Mouse (Mus musculus): ENCODE measurements at regions not wholly inside any gene's neighbourhood (a gene's known extent, or its start where the extent isn't known, plus 50 kb on each side); places are given as distances from the start of the nearest gene placed in this dataset.

DNA sequence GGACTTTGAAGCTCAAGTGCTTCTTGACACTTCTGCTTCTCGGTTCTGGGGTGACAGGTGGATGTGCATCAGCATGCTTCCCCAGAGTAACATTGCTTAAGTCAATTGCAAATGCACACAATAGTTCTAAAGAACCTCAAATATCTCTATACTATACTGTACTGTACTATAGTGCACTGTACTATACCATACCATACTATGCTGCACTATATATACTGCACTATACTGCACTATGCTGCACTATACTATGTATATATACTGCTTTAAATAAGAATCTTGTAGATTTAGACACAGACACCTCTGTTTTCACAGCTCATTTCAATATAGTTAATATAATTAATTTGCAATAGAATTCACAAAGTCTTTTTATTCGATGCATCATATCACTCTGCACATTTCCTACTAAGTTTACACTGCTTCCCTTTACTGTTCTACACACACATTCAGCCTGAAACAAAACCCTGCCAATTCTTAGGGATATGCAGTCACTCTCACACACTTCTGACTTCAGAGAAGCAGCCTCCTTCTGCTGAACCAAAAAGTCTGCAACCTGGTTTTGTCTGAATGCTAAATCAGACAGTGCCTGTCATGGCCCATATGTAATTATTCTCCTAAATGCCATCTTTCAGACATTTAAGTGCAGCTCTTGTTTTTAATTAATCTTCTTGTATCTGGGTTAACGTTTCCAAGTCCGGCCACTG is 570.8 kb upstream of the Map3k7 start:
- DNase-seq (ENCODE audit: low spot score in 2 of 2): no peak

- DNase-seq (ENCODE audit: low spot score in 2 of 2): no peak
Observed at GRCm38 (mm10) chr4:31395538-31395937, 568.4 kb upstream of the Map3k7 start.

GRCm38 (mm10) chr4:31403976-31404375 is 559.9 kb upstream of the Map3k7 start:
- no peak for DNase-seq (ENCODE audit: low spot score in 2 of 2)

GRCm38 (mm10) chr4:31404840-31405714 is 558.8 kb upstream of the Map3k7 start:
- no peak for DNase-seq (ENCODE audit: low spot score in 2 of 2)

GRCm38 (mm10) chr4:31410157-31410556 is 553.7 kb upstream of the Map3k7 start:
- no peak for DNase-seq (ENCODE audit: low spot score in 2 of 2)

DNA sequence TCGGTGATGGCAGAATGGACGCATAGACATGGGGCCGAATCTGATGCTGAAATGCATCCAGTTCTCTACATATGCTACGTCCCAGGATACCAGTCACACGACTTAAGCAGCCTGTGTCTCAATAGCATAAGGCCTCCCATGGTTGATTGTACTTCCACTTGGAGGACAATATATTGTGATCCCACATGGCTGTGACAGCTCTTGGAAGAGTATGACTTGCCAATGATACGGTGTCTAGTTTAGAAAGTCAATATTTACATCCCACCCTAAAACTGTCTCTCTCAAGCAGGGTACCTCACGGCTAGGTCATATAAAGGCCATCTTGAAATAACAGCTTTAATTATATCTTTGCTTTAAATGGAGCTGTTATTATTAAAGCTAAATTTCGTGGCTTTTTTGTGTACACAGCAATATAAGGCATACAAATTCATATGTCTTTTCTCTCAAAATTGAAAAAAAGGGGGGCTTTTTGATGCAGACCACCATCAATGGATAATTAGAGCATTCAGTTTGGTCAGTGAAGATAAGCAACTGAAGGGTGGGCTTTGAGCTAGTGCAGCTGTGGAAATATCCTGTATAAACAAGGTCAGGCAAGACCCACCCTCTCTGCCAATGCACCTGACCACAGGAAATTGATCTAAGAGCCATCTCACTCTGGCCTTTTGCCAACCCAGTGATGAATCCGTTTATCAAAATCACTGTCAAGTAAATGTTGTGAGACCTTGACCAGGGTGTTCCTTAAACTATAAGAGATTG is 551.9 kb upstream of the Map3k7 start:
- DNase-seq (ENCODE audit: low spot score in 2 of 2): no peak

GRCm38 (mm10) chr4:31417161-31417560 is 546.7 kb upstream of the Map3k7 start:
- no peak for DNase-seq (ENCODE audit: low spot score in 2 of 2)

DNA sequence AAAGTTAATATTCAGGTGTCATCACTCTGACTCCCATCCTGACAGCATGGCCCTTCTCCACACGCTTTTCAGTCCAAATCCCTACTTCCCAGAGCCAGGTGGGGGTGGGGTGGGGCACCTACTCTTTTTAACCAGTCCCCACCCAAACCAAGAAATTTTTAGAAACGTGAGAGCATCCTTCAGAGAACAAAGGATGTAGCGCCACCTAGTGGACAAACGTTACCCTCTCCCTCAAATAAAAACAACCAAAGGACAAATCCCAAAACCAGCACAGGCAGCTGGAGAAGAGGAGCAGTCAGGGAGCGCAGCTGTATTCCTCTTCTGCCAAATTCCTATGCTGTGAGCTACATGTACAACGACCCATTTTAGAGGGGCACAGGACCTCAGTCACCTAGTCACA is 544.7 kb upstream of the Map3k7 start:
- DNase-seq (ENCODE audit: low spot score in 2 of 2): no peak

DNA sequence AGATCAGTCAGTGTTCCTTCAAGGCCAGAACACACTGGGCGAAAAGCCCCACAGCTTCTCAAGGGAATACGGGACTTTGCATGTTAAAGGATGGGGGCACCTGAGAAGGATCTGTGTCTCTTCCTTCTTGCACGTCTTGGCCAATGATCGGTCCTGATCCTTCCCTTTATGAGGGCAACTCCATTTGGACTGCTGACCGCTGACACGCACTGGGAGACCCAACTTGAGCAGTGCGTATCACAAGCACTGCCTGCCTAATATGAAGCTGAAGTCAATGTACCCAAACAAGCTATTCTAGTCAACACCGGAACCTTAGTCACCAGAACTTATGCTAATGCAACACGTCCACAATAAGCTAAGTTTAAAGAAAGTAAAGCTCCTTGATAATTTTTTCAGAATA is 543.7 kb upstream of the Map3k7 start:
- DNase-seq (ENCODE audit: low spot score in 2 of 2): no peak

DNA sequence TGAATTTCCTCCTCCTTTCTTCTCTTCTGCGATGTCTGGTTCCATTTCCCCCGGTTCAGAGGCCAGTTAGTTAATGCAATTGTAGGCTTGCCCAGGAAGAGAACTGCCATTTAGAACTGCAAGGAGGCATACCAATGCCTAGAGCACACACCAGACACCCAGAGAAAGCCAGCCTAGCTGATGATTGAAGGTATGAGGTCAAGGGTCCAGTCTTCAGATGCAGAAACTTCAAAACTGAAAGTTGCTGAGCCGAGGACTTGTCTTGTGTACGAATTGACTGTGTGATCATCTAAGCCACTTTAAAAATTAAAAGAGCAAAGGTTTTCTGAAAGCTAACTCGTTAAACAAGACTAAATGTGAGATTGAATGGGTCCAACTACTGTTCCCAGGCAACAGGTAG is 542.5 kb upstream of the Map3k7 start:
- no peak for DNase-seq (ENCODE audit: low spot score in 2 of 2)

GRCm38 (mm10) chr4:31425135-31425534 is 538.8 kb upstream of the Map3k7 start:
- DNase-seq (ENCODE audit: low spot score in 2 of 2): no peak

GRCm38 (mm10) chr4:31425716-31426115 is 538.2 kb upstream of the Map3k7 start:
- DNase-seq (ENCODE audit: low spot score in 2 of 2): no peak

DNA sequence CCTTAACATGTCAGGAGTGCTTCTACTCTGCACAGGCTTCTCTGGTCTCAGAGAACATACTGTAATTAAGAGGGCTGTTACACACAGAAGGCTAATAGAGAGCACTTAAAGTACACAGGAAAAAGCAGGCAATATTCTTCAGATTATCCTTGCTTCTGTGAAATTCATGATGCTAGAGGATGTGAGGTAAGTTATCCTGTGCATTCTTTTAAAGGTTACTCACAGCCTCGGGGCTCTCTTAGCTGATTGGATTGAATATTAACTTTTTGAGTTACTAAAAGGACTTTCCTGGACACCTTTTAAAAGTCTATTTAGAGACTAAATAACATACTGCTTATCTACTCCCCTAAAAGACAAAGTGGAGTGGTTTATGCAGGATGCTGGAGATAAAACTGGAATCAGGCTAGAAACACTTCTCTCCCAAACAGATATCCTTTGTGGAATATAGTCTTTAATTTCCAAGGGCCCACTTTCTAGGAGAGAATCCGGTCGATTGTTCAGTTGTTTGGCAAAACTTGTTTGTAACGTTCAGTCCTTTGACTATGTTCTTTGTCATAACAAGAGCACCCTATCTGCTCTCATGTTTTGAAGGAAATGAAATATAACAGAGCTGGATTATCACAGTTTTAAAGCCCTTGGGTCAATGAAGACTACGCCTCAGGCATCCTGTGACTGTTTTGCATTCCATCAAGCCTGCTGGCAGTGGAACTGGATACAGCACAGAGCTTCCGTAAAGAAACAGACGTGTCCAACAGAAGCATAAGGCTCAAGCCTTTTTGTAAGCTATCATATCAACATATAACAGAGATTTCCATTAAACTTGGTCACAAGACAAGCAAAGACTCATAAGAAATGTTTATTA is 537.5 kb upstream of the Map3k7 start:
- DNase-seq (ENCODE audit: low spot score in 2 of 2): no peak

DNA sequence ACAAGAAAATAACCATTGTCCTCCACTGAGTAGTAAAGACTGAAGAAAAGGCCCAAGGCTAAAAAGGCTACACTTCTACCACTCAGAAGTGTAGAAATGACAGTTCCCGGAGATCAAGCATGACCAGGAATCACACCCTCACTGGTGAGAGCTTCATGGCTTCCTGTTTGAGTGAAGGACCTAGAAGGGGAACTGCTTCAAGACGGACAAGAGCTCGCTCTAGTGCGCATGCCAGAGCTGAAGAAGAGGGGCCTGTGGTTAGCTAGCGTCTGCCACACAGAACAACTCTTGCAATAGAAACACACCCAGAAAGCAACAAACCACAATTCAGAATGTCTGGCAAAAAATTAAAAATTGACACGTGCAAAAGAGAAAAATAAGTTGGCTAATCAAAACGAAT is 530.0 kb upstream of the Map3k7 start:
- DNase-seq (ENCODE audit: low spot score in 2 of 2): no peak

DNA sequence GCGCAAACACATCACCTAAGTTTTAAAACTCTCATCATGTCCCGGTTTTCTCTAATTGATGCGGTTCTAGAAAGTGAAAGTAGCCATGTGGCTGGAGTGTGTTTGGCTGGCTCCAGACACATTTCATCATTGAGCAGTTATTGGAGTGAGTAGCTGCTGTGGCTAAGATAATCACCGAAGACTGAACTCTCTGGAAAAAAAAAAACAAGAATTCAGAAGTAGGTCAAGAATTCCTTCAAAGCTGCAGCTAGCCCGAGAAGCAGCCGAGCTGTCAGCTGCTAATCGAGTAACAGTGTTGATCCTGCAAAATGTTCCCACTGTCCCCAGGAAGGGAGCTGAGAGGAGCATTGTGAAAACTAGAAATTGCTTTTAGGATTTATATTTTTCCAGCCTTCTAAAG is 509.0 kb upstream of the Map3k7 start:
- DNase-seq (ENCODE audit: low spot score in 2 of 2): no peak

- DNase-seq (ENCODE audit: low spot score in 2 of 2): no peak
Observed at GRCm38 (mm10) chr4:31455466-31455865, 508.4 kb upstream of the Map3k7 start.

DNA sequence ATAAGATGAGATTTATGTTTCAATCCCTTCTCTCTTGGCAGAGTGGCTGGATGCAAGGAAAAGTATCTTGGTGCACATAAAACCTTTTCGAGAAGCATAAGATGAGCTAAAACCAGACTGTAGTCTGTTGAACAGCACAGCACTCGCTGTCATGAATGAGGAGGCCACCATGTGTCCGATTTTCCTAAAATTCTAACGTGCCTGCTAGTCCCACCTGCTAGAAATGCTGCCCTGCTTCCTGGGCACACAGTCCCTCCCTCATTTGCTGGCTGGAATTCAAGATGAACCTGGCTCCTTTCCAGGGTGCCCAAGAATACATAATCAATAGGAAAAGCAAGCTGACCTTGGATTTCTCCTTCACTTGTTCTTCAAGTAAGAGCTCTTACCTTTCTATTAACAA is 501.4 kb upstream of the Map3k7 start:
- DNase-seq (ENCODE audit: low spot score in 2 of 2): no peak

GRCm38 (mm10) chr4:31463130-31463698 is 500.7 kb upstream of the Map3k7 start:
- DNase-seq (ENCODE audit: low spot score in 2 of 2): no peak

GRCm38 (mm10) chr4:31468306-31468705 is 495.6 kb upstream of the Map3k7 start:
- no peak for DNase-seq (ENCODE audit: low spot score in 2 of 2)

GRCm38 (mm10) chr4:31469803-31470202 is 494.1 kb upstream of the Map3k7 start:
- no peak for DNase-seq (ENCODE audit: low spot score in 2 of 2)

DNA sequence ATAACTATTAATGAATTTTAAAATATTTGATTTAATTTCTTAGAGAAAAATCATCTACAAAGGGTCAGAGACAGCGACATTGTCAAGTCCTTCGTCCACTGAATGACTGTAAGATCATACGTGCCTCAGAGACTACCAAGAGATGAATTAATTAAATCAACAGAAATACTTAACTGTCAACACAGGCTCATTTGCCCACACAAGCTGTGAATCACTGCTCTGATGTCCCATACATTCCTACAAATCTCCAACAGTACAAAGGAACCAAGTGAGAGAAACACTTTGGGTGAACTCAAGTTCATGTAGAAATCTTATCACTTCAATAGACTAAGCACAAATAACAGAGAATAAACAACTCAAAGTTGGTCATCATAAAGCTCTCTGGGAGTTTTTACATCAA is 471.4 kb upstream of the Map3k7 start:
- DNase-seq (ENCODE audit: low spot score in 2 of 2): no peak

All from urinary bladder, postnatal 4 days (tissue).